Mouse (Mus musculus) heart, adult 10 weeks (tissue): ENCODE results near the gene Rmnd5b. TPM values are rescaled to one million over a fixed set of nuclear protein-coding genes. Genes with fewer than 3 reads are reported as not detected.

Experiments used
- polyA plus RNA-seq: library from polyadenylated mRNA; stranded (reverse); fragments of 350-450 nt; fragmentation: Illumina TruSeq; extraction: RNeasy Lipid Tissue Mini Kit (QIAGEN cat#74804); gene quantifications from one replicate; pipeline ENCODE4 v1.2.3, GENCODE M21; 2014; ENCODE audit warnings: low read depth, low replicate concordance

Rmnd5b gene
- polyA plus RNA-seq = 17.4 TPM

GRCm38 (mm10) chr11:51635525-51636322, at the start of gene Rmnd5b:
Gene Rmnd5b (minus strand): TSS chr11:51635896.

DNA sequence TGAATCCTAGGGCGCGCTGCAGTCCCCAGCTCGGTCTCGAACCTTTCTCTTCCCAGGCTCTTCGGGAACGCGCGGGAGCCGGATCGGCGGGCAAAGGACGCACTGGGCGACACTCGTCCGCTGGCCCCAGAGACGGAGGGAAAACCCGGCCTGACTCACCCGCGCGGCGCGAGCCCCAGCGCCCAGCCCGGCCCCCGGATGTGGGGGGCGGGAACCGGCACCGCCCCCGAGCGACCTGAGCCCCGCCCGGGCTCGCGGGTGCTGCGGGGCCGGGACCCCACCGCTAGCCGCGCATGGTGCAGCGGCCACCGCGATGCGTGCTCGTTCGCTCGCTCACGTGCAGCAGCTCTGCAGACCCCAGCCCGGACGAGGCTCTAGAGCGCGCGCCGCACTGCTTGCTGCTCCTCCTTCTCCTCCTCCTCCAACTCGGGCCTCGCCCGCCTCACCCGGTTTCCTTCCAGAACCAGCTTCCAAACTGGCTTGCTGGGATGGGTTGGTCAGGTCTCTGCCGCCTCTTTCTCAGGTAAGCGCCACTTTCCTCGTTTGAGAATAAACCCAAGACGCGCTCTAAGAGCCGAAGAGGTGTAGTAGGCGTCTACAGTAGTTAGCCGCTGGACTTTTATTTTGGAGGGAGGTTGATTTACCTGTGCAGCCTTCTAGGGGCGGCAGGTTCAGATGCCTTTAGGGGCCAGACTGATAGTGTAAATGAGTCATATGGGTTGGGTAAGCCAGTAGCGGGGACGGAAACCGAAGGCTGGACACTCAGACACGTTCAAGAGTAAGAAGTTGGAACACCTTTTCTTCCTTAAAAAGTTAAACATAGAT, 15.2 kb upstream of the Rmnd5b start, which contains the start of the genes N4bp3 and D930048N14Rik:
Gene N4bp3, minus strand, starts transcription at position 152 of the 825 bp plus-strand sequence.
Gene D930048N14Rik, plus strand, starts transcription at position 264 of the 825 bp plus-strand sequence.

GRCm38 (mm10) chr11:51619409-51620060, 16.2 kb downstream of the Rmnd5b start, which contains the start of gene Nhp2:
Gene Nhp2 (plus strand): TSS chr11:51619735.

DNA sequence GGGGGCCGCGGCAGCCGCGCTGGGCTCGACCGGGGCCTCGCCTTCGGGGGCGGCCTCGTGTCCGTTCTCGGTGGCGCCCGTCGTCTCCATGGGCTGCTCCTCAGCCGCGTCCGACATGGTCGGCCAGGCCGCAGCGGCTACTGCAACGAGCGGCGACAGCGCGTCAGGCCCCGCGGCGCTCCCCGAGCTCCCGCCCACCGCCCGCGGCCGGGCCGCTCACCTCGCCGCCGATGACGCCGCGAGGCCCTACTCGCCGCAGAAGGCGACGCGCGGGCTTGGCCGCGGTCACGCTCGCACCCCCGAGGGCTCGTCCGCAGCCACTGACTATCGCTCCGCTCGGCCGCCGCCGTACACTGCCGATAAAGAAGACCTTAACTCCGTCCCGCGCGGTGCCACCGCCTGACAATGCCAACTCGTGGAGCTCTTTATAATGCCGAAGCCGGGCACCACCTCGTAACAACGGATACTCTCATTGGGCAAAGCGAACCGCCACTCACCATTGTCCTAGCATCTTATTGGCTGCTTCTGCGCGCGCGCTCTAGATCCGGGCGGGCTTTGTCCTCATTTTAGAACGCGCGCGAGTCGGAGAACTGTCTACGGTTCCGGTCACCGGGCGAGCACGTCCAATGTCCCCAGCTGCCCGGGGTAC, 29.1 kb downstream of the Rmnd5b start, which contains the start of gene Hnrnpab:
Gene Hnrnpab, minus strand, starts transcription at position 401 of the 649 bp plus-strand sequence.

DNA sequence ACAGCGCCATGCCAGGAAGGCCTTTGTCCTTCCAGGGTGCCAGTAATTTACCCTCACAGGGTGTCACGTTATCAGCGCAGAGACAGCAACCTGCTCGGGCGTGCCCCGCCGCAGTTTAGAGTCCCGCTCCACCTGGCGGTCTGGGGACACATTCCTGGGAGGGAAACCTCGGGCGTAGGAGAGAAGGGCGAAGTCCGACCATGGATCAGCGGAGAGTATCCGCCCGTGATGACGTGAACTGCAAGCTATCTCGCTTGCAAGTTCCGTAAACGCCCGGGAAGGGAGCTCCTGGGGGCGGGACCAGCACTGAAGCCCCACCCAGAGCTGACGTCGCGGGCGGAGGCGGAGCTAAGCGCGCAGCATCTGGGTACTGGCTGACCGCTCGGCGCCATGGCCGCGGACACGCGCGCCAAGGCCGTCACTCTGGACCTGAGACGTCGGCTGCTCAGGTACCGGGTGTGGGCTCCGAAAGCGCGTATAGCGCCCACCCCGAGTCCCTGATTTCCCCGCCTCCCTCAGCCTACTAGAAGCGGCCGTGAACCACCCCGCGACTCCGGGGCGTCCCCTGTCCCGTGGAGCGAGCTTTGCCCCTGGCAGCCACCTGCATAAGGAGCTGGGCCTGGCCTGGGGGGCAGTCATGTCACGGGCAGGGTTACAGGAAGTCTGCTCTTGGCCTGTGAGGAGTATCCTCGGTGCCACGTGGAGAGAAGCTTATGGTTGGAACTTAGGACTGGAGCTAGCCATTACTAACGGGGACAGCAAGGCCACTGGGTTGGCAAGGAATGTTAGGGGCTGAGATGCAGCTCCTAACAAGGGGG, 51.1 kb downstream of the Rmnd5b start, which contains the start of gene Phykpl:
Gene Phykpl, plus strand, starts transcription at position 327 of the 818 bp plus-strand sequence.

Other genes with a start within 250 kb of the Rmnd5b start
- 12.3 TPM for gene Phykpl, start 51.1 kb downstream of the Rmnd5b start, polyA plus RNA-seq
- 138 TPM for gene Hnrnpab, start 29.0 kb downstream of the Rmnd5b start, polyA plus RNA-seq
- gene Nhp2, start 16.2 kb downstream of the Rmnd5b start, polyA plus RNA-seq = 20.7 TPM
- 6.6 TPM for gene N4bp3, start 14.9 kb upstream of the Rmnd5b start, polyA plus RNA-seq
- gene D930048N14Rik, start 15.1 kb upstream of the Rmnd5b start, polyA plus RNA-seq = 2.4 TPM
- 53.7 TPM for gene 0610009B22Rik, start 53.0 kb upstream of the Rmnd5b start, polyA plus RNA-seq
- gene Sec24a, start 127.7 kb upstream of the Rmnd5b start, polyA plus RNA-seq = 8.9 TPM
- 162 TPM for gene Sar1b, start 127.8 kb upstream of the Rmnd5b start, polyA plus RNA-seq
- 7.3 TPM for gene Jade2, start 221.8 kb upstream of the Rmnd5b start, polyA plus RNA-seq